Mouse (Mus musculus) granulocyte monocyte progenitor cell, adult 5-6 weeks (primary cell): ENCODE results near the gene Cep19. TPM values are rescaled to one million over a fixed set of nuclear protein-coding genes. Genes with fewer than 3 reads are reported as not detected.
"Not testable (repeated sequence)": the region's sequence is repeated elsewhere in the genome, so short reads cannot be mapped to it uniquely, and the experiment has no call there.

Source experiments
- ATAC-seq: replicated peaks from 2 replicates; pipeline ENCODE4 v1.8.0; 2016; ENCODE audit warnings: mild to moderate bottlenecking, moderate TSS enrichment, inconsistent platforms; ENCODE audit not compliant: poor library complexity, severe bottlenecking
- total RNA-seq, 2 experiments: library from RNA; stranded (forward) in 1 of 2; stranded (reverse) in 1 of 2; fragments of 200-712, 200-1000 nt in 1 of 2; fragments of >200 nt in 1 of 2; fragmentation: Nextera tagmentation in 1 of 2; gene quantifications; 2 replicates each; pipeline ENCODE4 v1.2.3; 2014 to 2017

Gene Cep19
- total RNA-seq (2014; fragmentation: Nextera tagmentation) (9.9 and 18.8 TPM in 2 replicates), total RNA-seq (2017) (27.0 and 36.8 TPM in 2 replicates)

GRCm38 (mm10) chr16:32099638-32100150 lies at the start of gene Cep19, which contains the start of gene Pigx:
Gene Cep19 (plus strand): TSS chr16:32099800.
Gene Pigx (minus strand): TSS chr16:32099740.
- peak; percentile 85 for ATAC-seq

- ATAC-seq: no peak
Observed at GRCm38 (mm10) chr16:32058817-32059216, 40.8 kb upstream of the Cep19 start.

DNA sequence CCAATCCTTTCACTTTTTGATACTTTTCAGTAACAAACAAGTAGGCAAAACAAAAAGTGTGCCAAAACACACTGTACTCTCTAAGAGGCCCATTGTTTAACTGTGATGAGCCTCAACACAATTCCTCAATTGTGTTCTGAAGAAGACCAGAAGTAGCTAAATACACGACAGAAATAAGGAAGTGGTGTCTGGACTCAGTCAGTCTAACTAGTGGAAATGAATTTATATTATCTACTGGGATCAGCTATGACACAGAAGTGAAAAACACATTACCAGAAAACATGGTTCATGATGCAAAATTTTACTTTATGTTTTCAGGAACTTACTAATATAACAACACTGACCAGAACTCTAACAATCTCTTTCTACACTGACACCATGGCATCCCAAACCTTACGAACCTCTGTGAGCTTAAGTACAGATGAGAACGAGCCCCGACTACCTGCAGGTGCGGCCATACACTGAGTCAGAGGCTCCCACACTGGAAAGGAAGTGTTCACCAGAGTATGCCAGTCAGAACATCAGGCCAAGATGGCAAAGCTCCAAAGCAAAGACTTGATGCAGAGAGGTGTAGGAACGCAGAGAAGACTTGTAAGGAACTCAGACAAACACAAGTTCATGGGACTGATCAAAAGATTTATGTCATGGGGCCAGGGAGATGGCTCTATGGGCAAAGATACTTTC lies 39.6 kb upstream of the Cep19 start:
- ATAC-seq: peak; percentile 84

DNA sequence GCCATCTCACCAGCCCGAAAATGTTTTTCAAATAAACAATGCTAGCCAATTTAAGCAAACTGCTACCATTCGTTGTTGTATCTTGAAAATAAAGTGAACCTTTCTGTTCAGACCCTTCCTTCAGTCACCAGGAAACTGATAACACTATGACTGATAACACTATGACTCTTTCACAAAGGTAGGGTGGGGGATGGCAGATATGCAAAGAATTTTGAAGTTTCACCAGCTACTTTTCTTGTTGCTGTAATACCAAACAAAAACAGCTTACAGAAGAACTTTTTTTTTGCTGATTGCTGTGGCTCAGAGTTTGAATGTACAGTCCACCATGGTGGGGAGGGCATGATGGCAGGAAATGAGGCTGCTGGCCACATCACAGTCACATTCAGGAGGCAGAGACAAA lies 37.4 kb upstream of the Cep19 start:
- no peak for ATAC-seq

- peak; percentile 76 for ATAC-seq
Observed at GRCm38 (mm10) chr16:32063900-32064299, 35.7 kb upstream of the Cep19 start.

DNA sequence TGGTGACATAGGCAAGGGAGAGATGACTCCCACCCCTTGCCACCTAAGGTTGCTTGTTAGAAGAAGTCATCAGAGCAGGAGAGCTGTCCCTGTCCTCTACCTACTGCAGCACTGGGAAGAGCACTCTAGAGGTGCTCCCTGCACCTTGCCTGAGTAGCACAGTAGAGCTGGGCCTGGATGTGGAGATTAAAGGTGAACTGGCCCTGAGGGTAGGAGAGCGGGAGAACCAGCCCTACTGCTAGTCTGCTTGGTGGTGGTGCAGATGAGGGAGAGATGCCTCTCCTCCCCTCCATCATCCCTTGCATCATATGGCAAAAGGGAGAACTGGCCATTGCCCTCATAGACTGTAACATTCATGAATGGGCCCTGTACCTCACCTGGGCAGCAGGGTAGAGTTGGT lies 32.7 kb upstream of the Cep19 start:
- no peak for ATAC-seq

GRCm38 (mm10) chr16:32068389-32069300 lies 31.0 kb upstream of the Cep19 start:
- ATAC-seq: no peak

DNA sequence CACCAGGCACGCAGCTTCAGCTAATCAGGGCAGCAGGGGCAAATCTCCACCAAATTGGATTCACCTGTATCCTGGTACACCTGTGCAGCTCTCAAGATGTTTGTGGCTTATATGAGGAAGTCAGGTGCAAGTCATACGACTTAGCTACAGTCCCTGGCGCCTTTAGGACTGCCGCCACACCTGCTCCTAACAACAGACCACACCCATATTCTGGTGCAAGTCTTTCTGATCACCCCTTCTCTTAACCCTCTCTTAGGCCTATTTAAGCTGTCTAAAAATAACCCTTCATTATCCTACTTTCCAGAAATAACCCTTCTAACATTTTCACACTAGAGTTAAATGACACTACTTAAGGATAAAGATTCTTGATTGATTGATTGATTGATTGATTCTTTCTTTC lies 29.5 kb upstream of the Cep19 start:
- ATAC-seq: not testable (repeated sequence)

DNA sequence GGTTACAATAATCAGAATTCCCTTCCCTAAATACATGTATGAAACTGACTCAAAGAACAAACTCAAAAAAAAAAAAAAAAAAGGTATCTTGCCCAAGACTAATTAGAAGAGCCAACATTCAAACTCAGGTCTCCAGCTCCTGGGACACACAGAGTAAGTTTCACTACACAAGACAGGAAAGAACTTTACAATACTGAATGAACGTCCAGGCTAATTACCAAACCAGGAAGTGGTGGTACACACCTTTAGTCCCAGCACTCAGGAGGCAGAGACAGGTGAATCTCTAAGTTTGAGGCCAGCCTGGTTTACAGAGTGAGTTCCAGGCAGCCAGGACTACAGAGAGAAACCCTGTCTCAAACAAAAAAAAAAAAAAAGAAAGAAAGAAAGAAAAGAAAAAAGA lies 23.8 kb upstream of the Cep19 start:
- ATAC-seq: no peak

DNA sequence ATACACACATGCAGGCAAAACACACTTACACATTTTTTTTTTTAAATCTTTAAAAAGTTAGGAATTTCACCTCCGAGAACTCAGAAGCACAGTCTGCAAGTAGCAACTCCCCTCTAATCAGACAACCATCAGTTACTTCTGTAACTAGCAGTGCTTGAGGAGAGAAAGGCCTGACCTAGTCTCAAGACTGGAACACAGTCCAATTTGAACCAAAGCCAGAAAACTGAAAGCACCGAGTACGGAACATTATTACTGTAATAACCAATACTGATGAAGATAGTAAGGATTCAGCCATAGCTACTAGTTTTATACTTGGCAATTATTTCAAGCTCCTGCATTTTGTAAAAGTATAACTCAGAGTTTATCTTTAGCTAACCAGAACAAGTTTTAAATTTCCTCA lies 23.2 kb upstream of the Cep19 start:
- no peak for ATAC-seq

GRCm38 (mm10) chr16:32077648-32078407 lies 21.8 kb upstream of the Cep19 start:
- no peak for ATAC-seq

GRCm38 (mm10) chr16:32078408-32078990 lies 21.1 kb upstream of the Cep19 start:
- peak; percentile 7 for ATAC-seq

DNA sequence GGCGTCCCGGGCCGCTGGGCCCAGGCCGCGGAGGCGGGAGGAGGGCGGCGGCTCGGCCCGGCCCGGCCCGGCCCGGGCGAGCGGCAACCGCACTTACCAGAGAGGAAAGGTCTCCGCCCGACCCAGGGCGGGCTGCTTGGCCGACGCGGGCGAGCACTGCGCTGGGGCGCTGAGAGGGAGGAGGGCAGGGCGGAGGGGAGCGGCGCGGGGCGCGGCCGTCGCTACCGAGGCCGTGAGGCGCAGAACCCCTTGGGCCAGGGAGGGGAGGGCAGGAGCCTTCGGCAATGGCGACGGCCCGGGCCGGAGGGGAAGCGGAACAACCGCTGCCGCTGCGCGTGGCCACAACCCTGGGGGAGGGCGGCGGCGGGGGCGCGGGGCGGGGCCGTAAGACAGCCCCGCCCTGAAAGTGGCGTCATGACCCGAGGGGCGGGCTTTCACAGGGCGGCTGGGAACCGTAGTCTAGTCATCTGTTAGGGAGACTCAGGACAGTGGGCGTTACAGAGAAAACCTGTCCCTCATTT lies 20.5 kb upstream of the Cep19 start, which contains the start of gene Pak2:
Gene Pak2 (minus strand): TSS at position 352 of the 521 bp plus-strand sequence.
- ATAC-seq: peak; percentile 94

- ATAC-seq: peak; percentile 75
Observed at GRCm38 (mm10) chr16:32087629-32088443, 11.8 kb upstream of the Cep19 start.

GRCm38 (mm10) chr16:32091466-32091865 lies 8.1 kb upstream of the Cep19 start:
- ATAC-seq: no peak

DNA sequence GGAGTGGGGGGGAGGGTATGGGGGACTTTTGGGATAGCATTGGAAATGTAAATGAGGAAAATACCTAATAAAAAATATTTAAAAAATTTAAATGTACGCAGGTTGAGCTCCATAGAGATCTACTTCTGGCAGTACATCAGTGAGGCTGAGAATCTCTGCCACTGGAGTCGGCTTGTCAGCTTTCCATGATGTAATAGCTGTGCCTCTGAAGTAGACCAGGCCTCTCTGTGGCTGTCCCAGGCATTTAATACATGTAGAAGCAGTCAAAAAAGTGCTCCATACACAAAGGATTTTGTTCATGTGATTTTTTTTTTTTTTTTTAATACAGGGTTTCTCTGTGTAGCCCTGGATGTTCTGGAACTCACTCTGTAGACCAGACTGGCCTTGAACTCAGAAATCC lies 1.8 kb upstream of the Cep19 start:
- ATAC-seq: not testable (repeated sequence)

DNA sequence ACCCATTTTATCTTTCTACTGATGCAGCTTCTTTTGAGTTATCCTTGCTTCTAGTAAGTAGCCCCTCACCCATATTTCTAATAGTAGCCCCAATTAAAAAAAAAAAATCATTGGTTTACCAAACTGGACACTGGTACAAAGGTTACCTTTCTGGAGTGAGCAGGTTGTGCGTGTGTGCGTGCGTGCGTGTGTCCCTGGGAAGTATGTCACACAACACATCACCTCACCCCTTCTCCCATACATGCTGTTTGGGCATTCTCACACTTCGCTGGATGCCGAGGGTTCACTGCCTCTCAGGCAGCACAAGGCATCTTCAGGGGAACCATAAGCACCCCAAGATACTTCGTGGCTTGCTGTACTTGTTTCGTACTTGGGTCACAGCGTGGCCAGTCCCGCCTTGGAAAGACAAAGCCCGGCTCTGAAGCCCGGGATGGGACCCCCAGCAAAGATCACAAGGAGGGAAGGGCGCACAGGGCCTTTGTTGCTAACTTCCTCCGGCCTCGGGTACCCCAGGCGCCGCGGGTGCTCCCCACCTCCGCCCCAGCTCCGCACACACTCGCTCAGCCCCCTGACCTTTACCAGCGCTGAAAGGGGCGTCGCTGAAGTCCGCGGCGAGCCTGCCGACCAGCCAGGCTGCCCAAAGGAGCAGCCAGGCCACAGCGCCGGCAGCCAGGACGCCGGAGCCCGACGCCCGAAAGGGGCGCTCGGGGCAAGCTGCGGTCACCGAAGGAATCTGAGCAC lies 533 bp upstream of the Cep19 start:
- ATAC-seq: no peak; the same call in 1 of the 2 replicates

DNA sequence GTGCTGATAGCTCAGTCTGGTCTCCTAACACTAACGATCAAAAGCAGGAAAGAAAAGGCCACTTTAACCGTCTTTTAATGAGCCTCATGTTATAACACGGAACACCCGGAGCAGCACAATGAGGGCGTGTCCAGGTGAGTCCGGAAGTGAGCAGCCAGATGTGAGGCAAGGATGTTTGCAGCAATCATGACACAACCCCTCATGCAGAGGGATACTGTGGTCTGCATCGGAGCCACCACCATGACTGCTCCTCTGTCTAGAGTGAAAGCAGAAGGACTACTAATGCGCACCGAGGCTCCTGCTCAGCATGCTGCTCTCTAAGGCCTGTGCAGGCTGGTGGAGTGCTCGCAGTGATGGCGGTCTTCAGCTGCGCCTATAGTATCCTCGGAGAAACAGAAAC lies 2.7 kb downstream of the Cep19 start:
- ATAC-seq: peak; percentile 43
